Mouse (Mus musculus) thymus, adult 2 months (tissue): ENCODE results near the gene Eps8l3. TPM values are rescaled to one million over a fixed set of nuclear protein-coding genes. Genes with fewer than 3 reads are reported as not detected.

ENCODE experiments used
- DNase-seq: peaks from one replicate; pipeline ENCODE4 v3.0.0; 2021
- H3K27ac ChIP-seq: fragments of 200-500 bp; 2 replicates; pipeline ENCODE4 v1.5.1; 2012; ENCODE audit warnings: low read length, control low read depth; ENCODE audit not compliant: control insufficient read depth, insufficient read depth
- H3K27me3 ChIP-seq: fragments of 200-500 bp; 2 replicates; pipeline ENCODE4 v1.6.1; 2012; ENCODE audit warnings: mild to moderate bottlenecking, low read length, moderate library complexity, mixed read lengths; ENCODE audit not compliant: control insufficient read depth, insufficient read depth
- H3K36me3 ChIP-seq: fragments of 200-500 bp; 2 replicates; pipeline ENCODE4 v1.6.1; 2012; ENCODE audit warnings: mild to moderate bottlenecking, low read length, moderate library complexity; ENCODE audit not compliant: control insufficient read depth, insufficient read depth
- H3K4me1 ChIP-seq: fragments of 200-500 bp; replicated peaks from 2 replicates; pipeline ENCODE4 v1.6.1; 2012; ENCODE audit warnings: low read length; ENCODE audit not compliant: control insufficient read depth, insufficient read depth
- H3K4me3 ChIP-seq: fragments of 200-500 bp; 2 replicates; pipeline ENCODE4 v1.5.1; 2012; ENCODE audit warnings: mild to moderate bottlenecking, low read length, control low read depth, moderate library complexity; ENCODE audit not compliant: control insufficient read depth, insufficient read depth
- CTCF ChIP-seq: fragments of 200-500 bp; IDR thresholded peaks from 2 replicates; pipeline ENCODE4 v1.5.1; 2012; ENCODE audit warnings: mild to moderate bottlenecking, control low read depth, low read length, moderate library complexity, borderline replicate concordance; ENCODE audit not compliant: control insufficient read depth, poor library complexity, insufficient read depth; ENCODE audit errors: extremely low read depth
- POLR2A ChIP-seq: fragments of 200-500 bp; IDR thresholded peaks from 2 replicates; pipeline ENCODE4 v1.6.1; 2012; ENCODE audit warnings: mild to moderate bottlenecking, low read length, control low read depth, moderate library complexity; ENCODE audit not compliant: control insufficient read depth, poor library complexity, insufficient read depth; ENCODE audit errors: extremely low read depth
- WGBS: fragments of 180-500 bp; shearing (Covaris S2); methylation state at CpG from one replicate; pipeline ENCODE4 v1.1.7; 2018; 5-methylcytosine and 5-hydroxymethylcytosine counted together
- polyA plus RNA-seq: library from polyadenylated mRNA; depleted of rRNA; stranded (reverse); fragments of >200 nt; gene quantifications from 2 replicates; pipeline ENCODE4 v1.2.3, GENCODE M21; 2012; rRNA removed

Gene Eps8l3
- 0.32 and 0.34 TPM in 2 replicates for polyA plus RNA-seq

DNA sequence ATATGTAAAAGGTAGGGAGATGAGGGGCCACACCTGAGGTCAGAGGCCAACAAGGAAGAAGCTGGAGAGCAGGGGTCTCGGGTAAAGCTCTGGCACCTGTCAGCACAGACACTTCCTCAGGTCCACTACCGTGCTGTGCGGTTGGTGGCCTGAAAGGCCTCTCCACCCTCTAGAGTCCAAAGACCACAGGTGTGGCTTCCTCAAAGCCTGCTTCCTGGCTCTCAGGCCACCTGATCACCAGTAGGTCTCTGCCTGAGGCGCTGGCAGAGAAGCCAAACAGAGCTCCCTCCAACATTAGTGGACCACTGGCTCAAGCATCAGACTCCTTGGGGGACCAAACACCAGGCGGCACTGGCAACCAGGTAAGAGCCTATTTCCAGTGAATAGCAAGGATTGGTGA, at the start of gene Eps8l3:
Gene Eps8l3, plus strand, starts transcription at position 225 of the 400 bp plus-strand sequence.
- WGBS, result 92% methylated on average over 5 of the region's 5 CpGs
- TF ChIP-seq POLR2A, result no peak
- no peak for TF ChIP-seq CTCF
- Histone ChIP-seq H3K4me3 (no peak within 1 kb of the TSS), H3K36me3 (no peaks in the 10 kb centered on the region), H3K27ac (no peak within 1 kb of the TSS), H3K27me3 (no peaks in the 10 kb centered on the region), H3K4me1 (no peaks in the 10 kb centered on the region)
- DNase-seq, result no peak

DNA sequence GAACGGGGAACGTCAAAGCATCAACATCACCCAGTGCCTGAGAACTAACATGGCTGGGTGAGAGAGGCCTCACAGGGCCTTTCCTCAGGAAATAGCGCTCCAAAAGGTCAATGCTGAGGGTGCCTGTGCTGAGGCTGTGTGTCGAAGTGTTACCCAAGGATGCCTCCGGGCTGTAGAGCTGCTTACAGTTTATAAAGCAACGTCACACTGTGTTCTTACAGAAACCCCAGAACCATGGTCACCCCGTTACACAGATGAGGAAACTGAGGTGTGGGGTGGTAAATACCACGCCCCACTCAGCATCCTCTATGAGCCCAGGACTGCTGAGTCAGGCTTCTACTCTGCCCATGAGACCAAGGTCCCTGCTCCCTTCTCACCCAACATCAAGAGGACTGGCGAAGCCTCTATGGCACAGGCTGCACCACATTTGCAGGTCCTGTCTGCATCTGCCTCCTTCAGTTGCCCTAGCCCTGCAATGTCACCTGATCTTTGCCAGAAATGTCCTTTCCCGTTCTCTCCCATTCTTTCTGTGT, 49.1 kb upstream of the Eps8l3 start:
- no peaks in the 10 kb centered on the region for H3K4me1 ChIP-seq
- H3K4me3 ChIP-seq, result no peak overlapping the region
- no peak overlapping the region for H3K27ac ChIP-seq
- no peaks in the 10 kb centered on the region for H3K36me3 ChIP-seq
- DNase-seq, result no peak
- no peaks in the 10 kb centered on the region for H3K27me3 ChIP-seq
- TF ChIP-seq CTCF (no peak), POLR2A (no peak)
- WGBS, result 88% methylated on average over 10 of the region's 10 CpGs

DNA sequence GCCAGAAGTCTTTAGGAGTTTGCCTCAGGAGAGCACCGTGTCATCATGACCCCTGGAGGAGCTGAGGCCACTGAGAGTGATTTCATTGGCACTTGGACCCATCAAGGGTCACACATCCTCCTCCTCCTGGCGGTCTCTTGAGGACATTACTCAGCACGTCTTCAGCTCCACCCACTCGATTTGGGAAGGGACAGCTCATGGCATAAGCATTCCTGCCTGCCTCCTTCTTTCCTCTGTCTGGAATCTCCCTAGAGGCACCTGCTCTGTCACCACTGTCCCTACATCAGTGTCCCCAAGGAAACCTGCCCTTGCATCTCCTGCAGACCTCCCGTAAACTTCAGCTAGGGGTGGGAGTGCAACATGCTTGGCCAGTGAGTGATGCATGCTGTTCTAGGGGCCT, 48.5 kb upstream of the Eps8l3 start:
- H3K4me1 ChIP-seq, result no peaks in the 10 kb centered on the region
- no peak for TF ChIP-seq CTCF
- no peak for TF ChIP-seq POLR2A
- 85% methylated on average over 5 of the region's 5 CpGs for WGBS
- H3K27me3 ChIP-seq, result no peaks in the 10 kb centered on the region
- no peaks in the 10 kb centered on the region for H3K36me3 ChIP-seq
- H3K27ac ChIP-seq, result no peak overlapping the region
- no peak for DNase-seq
- no peak overlapping the region for H3K4me3 ChIP-seq

DNA sequence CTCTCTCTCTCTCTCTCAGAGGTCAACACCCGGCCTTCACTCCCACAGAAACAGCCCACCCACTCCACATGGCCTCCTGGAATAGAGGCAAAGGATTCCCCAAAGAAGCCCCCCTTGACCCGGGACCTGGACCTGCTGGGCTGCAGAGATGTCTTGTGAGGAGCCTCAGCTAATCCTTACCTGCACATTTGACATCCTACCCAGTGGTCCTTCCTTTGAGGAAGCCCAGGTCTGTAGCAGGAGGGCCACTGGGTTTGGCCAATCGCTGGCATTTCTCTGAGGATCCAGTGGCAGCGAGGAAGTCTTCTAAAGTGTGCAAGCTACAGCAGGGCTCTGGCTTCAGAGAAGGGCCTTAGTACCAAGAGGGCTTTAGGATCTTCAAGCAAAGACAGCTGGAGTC, 48.0 kb upstream of the Eps8l3 start:
- H3K4me3 ChIP-seq, result no peak overlapping the region
- TF ChIP-seq CTCF, result no peak
- TF ChIP-seq POLR2A, result no peak
- no peak overlapping the region for H3K27ac ChIP-seq
- no peak for DNase-seq
- no peaks in the 10 kb centered on the region for H3K36me3 ChIP-seq
- H3K4me1 ChIP-seq, result no peaks in the 10 kb centered on the region
- no peaks in the 10 kb centered on the region for H3K27me3 ChIP-seq
- 83% methylated on average over 4 of the region's 4 CpGs for WGBS

DNA sequence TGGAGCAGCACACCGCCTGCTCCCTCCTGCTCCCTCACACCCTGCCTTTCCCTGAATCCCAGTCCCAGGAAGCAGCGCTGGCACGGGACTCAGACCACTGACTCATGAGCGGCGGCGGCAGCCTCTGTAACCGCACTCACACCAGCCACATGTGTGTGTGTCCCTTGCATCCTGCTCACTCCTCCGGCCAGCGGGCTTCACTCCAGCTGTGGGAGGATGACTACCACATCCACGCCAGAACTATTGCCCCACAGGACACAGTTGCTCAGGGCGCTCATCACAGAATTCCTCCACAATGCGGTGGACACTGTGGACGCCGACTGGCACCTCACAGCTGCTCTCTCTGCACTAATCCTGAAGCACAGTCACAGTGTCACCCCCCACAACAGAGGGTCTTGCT, 47.4 kb upstream of the Eps8l3 start:
- H3K36me3 ChIP-seq, result no peaks in the 10 kb centered on the region
- TF ChIP-seq POLR2A (no peak), CTCF (no peak)
- H3K27me3 ChIP-seq, result no peaks in the 10 kb centered on the region
- WGBS, result 97% methylated on average over 14 of the region's 14 CpGs
- H3K4me1 ChIP-seq, result no peaks in the 10 kb centered on the region
- no peak for DNase-seq
- H3K27ac ChIP-seq, result no peak overlapping the region
- no peak overlapping the region for H3K4me3 ChIP-seq

DNA sequence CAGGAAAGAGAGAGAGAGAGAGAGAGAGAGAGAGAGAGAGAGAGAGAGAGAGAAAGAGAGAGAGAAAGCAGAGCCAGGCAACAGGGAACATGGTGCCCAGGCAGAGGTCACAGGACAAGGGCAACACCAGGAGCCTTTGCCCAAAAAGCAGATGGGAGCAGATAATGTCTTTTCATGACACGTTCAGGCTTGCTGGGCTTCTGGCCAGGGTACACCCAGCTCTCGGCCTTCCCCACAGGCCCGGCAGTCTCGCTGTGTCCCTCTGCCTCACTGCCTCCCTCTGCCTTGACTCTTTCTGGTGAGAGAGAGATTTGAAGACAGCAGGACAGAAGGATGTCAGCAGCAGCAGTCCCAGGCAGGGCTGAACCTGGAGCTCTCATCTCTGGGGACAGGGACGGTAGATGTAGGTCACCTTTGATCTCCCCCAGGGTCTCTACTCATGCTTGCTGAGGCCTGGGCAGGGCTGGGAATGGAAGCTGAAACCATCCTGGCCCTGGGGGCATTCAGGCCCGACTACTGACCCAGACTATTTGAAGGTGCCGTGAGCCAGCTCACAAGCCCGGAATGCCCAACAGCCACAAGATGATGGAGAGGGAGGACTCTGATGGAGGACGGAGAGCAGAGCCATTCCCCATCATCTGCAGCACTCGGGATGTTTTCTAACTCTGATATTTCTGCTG, 45.0 kb upstream of the Eps8l3 start:
- Histone ChIP-seq H3K4me3 (no peak overlapping the region), H3K27ac (no peak overlapping the region), H3K27me3 (no peaks in the 10 kb centered on the region), H3K4me1 (no peaks in the 10 kb centered on the region), H3K36me3 (no peaks in the 10 kb centered on the region)
- no peak for DNase-seq
- TF ChIP-seq POLR2A, result no peak
- no peak for TF ChIP-seq CTCF
- WGBS, result 72% methylated on average over 10 of the region's 10 CpGs
